Mouse (Mus musculus) forebrain, postnatal 0 days (tissue): ENCODE data around the gene Bhlhe41. TPM values are rescaled to one million over a fixed set of nuclear protein-coding genes. Genes with fewer than 3 reads are reported as not detected.

Experiments
- ATAC-seq: fragments of 200-750 bp; cut with Nextera tagmentation; 2 replicates; pipeline ENCODE4 v1.8.0; 2017; ENCODE audit warnings: mild to moderate bottlenecking, moderate library complexity
- DNase-seq: peaks from one replicate; pipeline ENCODE4 v3.0.0-alpha.2; 2015
- H3K27ac ChIP-seq: fragments of 300-500 bp; sonication (generic); 2 replicates; pipeline ENCODE4 v1.5.1; 2014; ENCODE audit warnings: low read depth, mild to moderate bottlenecking, antibody characterized with exemption, low read length, moderate library complexity, mixed read lengths
- H3K27me3 ChIP-seq: fragments of 300-500 bp; sonication (generic); 2 replicates; pipeline ENCODE4 v1.6.1; 2014; ENCODE audit warnings: mild to moderate bottlenecking, low read length, mixed read lengths; ENCODE audit not compliant: insufficient read depth
- H3K36me3 ChIP-seq: fragments of 300-500 bp; sonication (generic); 2 replicates; pipeline ENCODE4 v1.6.1; 2014; ENCODE audit warnings: mild to moderate bottlenecking, moderate library complexity; ENCODE audit not compliant: insufficient read depth
- H3K4me1 ChIP-seq: fragments of 300-500 bp; sonication (generic); 2 replicates; pipeline ENCODE4 v1.6.1; 2014; ENCODE audit warnings: antibody characterized with exemption; ENCODE audit not compliant: insufficient read depth
- H3K4me2 ChIP-seq: fragments of 300-500 bp; sonication (generic); 2 replicates; pipeline ENCODE4 v1.6.1; 2014; ENCODE audit warnings: low read depth, mild to moderate bottlenecking, moderate library complexity
- H3K4me3 ChIP-seq: fragments of 300-500 bp; sonication (generic); 2 replicates; pipeline ENCODE4 v1.5.1; 2014; ENCODE audit warnings: low read depth, low read length, mixed read lengths
- H3K9ac ChIP-seq: fragments of 300-500 bp; sonication (generic); 2 replicates; pipeline ENCODE4 v1.6.1; 2014; ENCODE audit warnings: mild to moderate bottlenecking
- H3K9me3 ChIP-seq: fragments of 300-500 bp; sonication (generic); 2 replicates; pipeline ENCODE4 v1.6.1; 2016; ENCODE audit warnings: low read length
- CTCF ChIP-seq: sonication (generic); IDR thresholded peaks from 2 replicates; pipeline ENCODE4 v1.5.1; 2016; ENCODE audit warnings: antibody characterized with exemption, control low read depth, low read depth
- WGBS: fragments of 180-500 bp; shearing (Covaris S2); extraction: QIAGEN DNeasy Blood & Tissue Kit; methylation state at CpG from one replicate; pipeline ENCODE4 v1.1.7; 2014; 5-methylcytosine and 5-hydroxymethylcytosine counted together
- polyA plus RNA-seq: library from polyadenylated mRNA; unstranded; fragments of >200 nt; fragmentation: Nextera tagmentation; extraction: Ambion mirVana; gene quantifications from 2 replicates; pipeline ENCODE4 v1.2.1, GENCODE M21; 2015
- total RNA-seq: library from RNA; depleted of rRNA; stranded (reverse); fragments of >200 nt; gene quantifications from 2 replicates; pipeline ENCODE4 v1.2.3, GENCODE M21; 2014

Gene Bhlhe41
- total and polyA plus RNA-seq, 2 experiments from 2014 or later: 4.1 to 5.2 TPM

DNA sequence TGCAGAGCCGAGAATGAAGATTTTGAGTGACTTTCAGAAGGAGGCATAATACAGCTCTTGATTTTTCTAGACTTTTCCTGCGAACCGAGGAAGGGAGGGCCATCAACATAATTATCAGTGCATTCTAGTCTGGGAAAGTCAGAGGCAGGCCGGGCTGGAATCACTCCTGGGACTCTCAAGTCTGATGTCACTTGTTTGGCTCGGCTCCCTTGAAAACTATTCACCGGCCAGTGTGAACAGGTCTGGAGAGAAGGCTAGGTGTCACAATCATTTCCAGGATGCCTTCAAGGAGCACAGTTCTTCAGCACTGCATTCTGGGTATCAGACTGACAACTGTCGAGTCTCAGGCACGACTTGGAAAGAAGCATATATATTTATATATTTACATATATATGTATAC lies 20.9 kb upstream of the Bhlhe41 start:
- 62% methylated on average over 8 of the region's 8 CpGs for WGBS
- Histone ChIP-seq H3K36me3 (no peaks in the 10 kb centered on the region), H3K9me3 (no peaks in the 10 kb centered on the region), H3K4me1 (no peaks in the 10 kb centered on the region), H3K27ac (no peak overlapping the region), H3K27me3 (no peaks in the 10 kb centered on the region), H3K9ac (no peak overlapping the region), H3K4me2 (no peak overlapping the region), H3K4me3 (no peak overlapping the region)
- TF ChIP-seq CTCF: no peak
- ATAC-seq: no peak
- DNase-seq: no peak

DNA sequence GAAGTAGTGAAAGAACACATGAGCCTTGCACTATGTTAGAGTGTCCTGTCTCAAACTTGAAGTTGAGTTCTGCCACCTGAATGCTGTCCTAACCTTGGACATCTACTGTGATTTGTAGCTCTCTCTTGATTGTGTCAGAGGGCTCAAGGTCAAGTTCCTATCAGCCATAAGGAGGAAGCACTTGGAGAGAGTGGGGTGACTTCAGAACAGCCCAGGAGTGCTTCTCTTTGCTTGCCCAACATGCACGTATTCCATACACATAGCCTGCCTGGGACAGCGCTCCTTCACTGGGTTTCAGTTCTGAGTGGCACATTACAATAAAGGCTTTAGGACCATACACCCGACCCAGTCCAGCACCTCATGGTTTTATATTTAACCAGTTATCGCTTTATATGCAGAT lies 19.7 kb upstream of the Bhlhe41 start:
- H3K9ac ChIP-seq: no peak overlapping the region
- WGBS: 82% methylated on average over 4 of the region's 4 CpGs
- no peaks in the 10 kb centered on the region for H3K9me3 ChIP-seq
- ATAC-seq (no peak), DNase-seq (no peak)
- no peaks in the 10 kb centered on the region for H3K4me1 ChIP-seq
- H3K4me3 ChIP-seq: no peak overlapping the region
- TF ChIP-seq CTCF: no peak
- H3K27me3 ChIP-seq: no peaks in the 10 kb centered on the region
- no peak overlapping the region for H3K4me2 ChIP-seq
- no peaks in the 10 kb centered on the region for H3K36me3 ChIP-seq
- H3K27ac ChIP-seq: no peak overlapping the region

DNA sequence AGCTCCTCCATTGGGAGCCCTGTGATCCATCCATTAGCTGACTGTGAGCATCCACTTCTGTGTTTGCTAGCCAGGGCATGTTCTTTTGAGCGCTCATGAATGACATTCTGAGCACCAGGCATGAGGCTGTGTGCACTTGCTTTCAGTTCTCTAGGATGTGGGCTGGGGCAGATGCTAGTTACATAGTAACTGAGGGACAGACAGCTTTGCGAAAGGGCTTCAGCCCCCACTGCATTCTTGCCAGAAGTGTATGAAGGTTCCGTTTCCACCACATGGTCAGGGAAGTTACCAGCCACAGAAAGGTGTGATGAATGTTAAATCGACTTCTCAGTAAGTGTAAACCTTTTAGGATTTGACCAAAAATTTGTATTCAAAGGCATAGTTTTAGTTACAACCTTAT lies 18.3 kb upstream of the Bhlhe41 start:
- no peaks in the 10 kb centered on the region for H3K27me3 ChIP-seq
- no peaks in the 10 kb centered on the region for H3K9me3 ChIP-seq
- H3K9ac ChIP-seq: no peak overlapping the region
- ATAC-seq (no peak), DNase-seq (no peak)
- WGBS: 92% methylated on average over 4 of the region's 4 CpGs
- no peak for TF ChIP-seq CTCF
- H3K4me3 ChIP-seq: no peak overlapping the region
- H3K27ac ChIP-seq: no peak overlapping the region
- no peaks in the 10 kb centered on the region for H3K4me1 ChIP-seq
- no peaks in the 10 kb centered on the region for H3K36me3 ChIP-seq
- no peak overlapping the region for H3K4me2 ChIP-seq

DNA sequence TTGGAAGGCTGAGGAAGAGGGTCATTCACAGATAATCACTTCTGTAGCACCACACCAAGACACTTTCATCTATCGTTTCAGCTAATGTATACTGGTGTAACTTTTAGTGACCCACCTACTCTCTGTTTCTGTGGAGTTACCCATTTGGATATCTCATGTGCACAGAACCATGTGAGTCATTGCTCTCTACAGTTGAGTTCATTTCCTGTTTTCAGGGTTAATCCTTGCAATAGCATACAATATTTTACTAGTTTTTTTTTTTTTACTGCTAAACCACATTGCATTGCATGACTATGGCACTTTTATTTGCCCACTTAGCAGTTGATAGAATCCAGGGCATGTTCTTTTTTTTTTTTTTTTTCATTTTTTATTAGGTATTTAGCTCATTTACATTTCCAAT lies 17.7 kb upstream of the Bhlhe41 start:
- no peaks in the 10 kb centered on the region for H3K9me3 ChIP-seq
- TF ChIP-seq CTCF: no peak
- 85% methylated on average over 1 of the region's 1 CpGs for WGBS
- no peak overlapping the region for H3K4me2 ChIP-seq
- ATAC-seq (no peak), DNase-seq (no peak)
- H3K4me3 ChIP-seq: no peak overlapping the region
- no peak overlapping the region for H3K9ac ChIP-seq
- H3K27ac ChIP-seq: no peak overlapping the region
- no peaks in the 10 kb centered on the region for H3K4me1 ChIP-seq
- no peaks in the 10 kb centered on the region for H3K27me3 ChIP-seq
- H3K36me3 ChIP-seq: no peaks in the 10 kb centered on the region

DNA sequence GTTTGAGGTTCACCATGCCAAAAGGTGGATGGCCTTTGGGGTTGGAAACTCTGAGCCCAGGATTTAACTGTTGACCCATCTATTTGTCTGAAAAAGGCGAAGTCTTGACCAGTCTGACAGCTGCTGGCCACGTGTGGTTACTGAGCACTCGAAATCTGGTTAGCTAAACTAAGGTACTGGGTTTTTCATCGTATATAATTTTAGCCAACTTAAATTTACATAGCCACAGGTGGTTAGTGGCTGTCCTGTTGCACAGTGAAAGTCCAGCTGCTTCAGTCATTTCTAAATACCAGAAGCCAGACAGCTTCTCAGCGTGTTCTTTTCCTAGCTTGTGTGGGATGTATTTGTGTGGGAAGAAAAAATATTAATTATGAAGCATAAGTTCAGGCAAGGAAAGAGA lies 15.3 kb upstream of the Bhlhe41 start:
- Histone ChIP-seq H3K27ac (no peak overlapping the region), H3K9me3 (no peaks in the 10 kb centered on the region), H3K4me2 (no peak overlapping the region), H3K9ac (no peak overlapping the region), H3K36me3 (no peaks in the 10 kb centered on the region), H3K4me1 (no peaks in the 10 kb centered on the region), H3K27me3 (no peaks in the 10 kb centered on the region), H3K4me3 (no peak overlapping the region)
- TF ChIP-seq CTCF: no peak
- no peak for DNase-seq
- ATAC-seq: no peak
- WGBS: 93% methylated on average over 5 of the region's 5 CpGs

DNA sequence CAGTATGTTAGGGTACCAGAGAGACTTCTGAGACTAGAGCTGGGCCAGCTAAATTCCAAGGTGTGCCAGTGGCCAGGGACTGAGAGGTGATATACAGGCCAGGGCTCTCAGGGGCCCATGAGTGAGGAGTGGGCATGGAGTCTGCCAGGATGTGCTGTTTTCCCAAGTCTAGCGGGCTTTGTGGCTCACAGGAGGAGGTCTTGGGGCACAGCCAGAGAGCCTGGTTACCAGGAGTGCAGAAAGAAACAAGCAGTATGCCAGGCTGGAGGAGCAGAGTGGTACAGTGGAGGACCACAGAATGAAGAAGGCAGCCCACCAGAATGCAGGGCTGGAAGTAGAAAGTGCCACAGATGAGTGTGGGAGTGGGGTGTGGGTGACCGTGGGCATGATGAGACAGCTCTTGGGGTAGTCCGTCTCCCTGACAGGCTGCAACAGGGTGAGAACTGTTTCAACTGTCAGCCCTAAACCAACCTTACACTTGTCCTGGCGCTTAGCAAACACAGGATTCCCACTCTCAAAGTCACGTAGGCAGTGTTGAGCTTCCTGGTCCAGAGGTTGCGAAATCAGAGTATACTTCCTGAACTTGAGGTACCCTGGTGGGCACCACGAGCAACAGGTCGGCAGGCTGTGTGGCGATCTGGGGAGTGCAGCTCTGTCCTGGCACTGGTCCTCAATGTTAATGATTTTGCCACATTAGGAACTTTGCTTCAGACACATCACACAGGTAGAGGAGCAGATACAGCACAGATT lies 11.8 kb upstream of the Bhlhe41 start:
- Histone ChIP-seq H3K9ac (no peak overlapping the region), H3K4me1 (no peaks in the 10 kb centered on the region), H3K4me2 (no peak overlapping the region), H3K27me3 (no peaks in the 10 kb centered on the region), H3K36me3 (no peaks in the 10 kb centered on the region), H3K9me3 (no peaks in the 10 kb centered on the region), H3K4me3 (no peak overlapping the region), H3K27ac (no peak overlapping the region)
- peak; percentile 82 for ATAC-seq
- DNase-seq: peak; percentile 58
- WGBS: 78% methylated on average over 9 of the region's 9 CpGs
- TF ChIP-seq CTCF: no peak

DNA sequence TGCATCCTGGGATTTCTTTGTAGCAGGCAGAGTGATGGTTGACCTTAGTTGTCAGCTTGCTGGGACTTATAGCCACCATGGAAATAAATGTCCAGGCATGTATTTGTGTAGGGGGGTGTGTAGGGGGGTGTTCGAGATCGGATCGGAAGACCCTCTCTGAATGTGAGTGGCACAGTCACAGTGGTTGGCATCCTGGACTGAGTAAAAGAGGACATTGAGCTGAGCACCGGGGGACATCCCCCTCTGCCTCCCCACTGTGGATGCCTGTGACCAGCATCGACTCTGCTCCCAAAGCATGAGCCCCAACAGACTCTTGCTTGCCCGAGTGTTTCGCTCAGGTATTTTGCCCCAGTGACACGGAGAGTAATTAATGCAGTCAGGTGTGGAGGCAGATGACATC lies 8.0 kb upstream of the Bhlhe41 start:
- Histone ChIP-seq H3K36me3 (no peaks in the 10 kb centered on the region), H3K9me3 (no peaks in the 10 kb centered on the region), H3K9ac (no peak overlapping the region), H3K4me1 (no peaks in the 10 kb centered on the region), H3K4me3 (no peak overlapping the region), H3K27me3 (no peaks in the 10 kb centered on the region), H3K4me2 (no peak overlapping the region), H3K27ac (no peak overlapping the region)
- TF ChIP-seq CTCF: no peak
- ATAC-seq (no peak), DNase-seq (no peak)
- WGBS: 86% methylated on average over 8 of the region's 8 CpGs
